20 mouse cellular contexts compared by ENCODE assay signal in genomic region chr11:121173203-121173602, GRCm38 (mm10). TPM values are rescaled to one million over a fixed set of nuclear protein-coding genes. Genes with fewer than 3 reads are reported as not detected.
"Had no signal": no experiment of that assay in that cellular context is flagged by ENCODE, and none has a peak within 500 bp of the region (broad histone marks: within the 10 kb centered on the region; RNA-seq: fewer than 3 reads in every experiment).

No protein-coding gene starts in this region.

- ATAC-seq: intestine, postnatal 0 days; liver, embryonic 12.5 days had no signal

- H3K27ac ChIP-seq: layer of hippocampus, adult 2 months; limb, embryonic 13.5 days; liver, embryonic 12.5 days; neural tube, embryonic 13.5 days had no signal

- H3K27me3 ChIP-seq: limb, embryonic 13.5 days; neural tube, embryonic 13.5 days had no signal

- DNase-seq: kidney, adult 8-10 months; kidney, postnatal 25 days; lung, embryonic 14.5 days; lung, postnatal 10 days; lung, postnatal 4 days; midbrain, embryonic 14.5 days; retina, postnatal 1 day; thymus, postnatal 14 days had no signal

- H3K36me3 ChIP-seq: limb, embryonic 13.5 days; liver, embryonic 12.5 days; midbrain, embryonic 10.5 days had no signal

- H3K9me3 ChIP-seq: limb, embryonic 13.5 days; liver, embryonic 12.5 days; midbrain, embryonic 10.5 days; neural tube, embryonic 13.5 days had no signal

- H3K4me1 ChIP-seq: limb, embryonic 13.5 days; neural tube, embryonic 13.5 days had no signal

- H3K4me3 ChIP-seq: layer of hippocampus, adult 2 months; limb, embryonic 13.5 days; liver, embryonic 12.5 days; midbrain, embryonic 10.5 days; neural tube, embryonic 13.5 days had no signal

- H3K4me2 ChIP-seq: limb, embryonic 13.5 days; liver, embryonic 12.5 days; lung, embryonic 14.5 days; neural tube, embryonic 13.5 days had no signal

- H3K9ac ChIP-seq: limb, embryonic 13.5 days; liver, embryonic 12.5 days; lung, embryonic 14.5 days; neural tube, embryonic 13.5 days had no signal

RNA-seq across cellular contexts. Expression of gene Uts2r, which starts 13.1 kb away (rescaled TPM):
- total RNA-seq: left cerebral cortex, postnatal 36 days; megakaryocyte, adult 5-6 weeks had no signal
- polyA plus RNA-seq: intestine, postnatal 0 days; liver, embryonic 12.5 days; liver, embryonic 16.5 days; lung, embryonic 14.5 days; small intestine, adult 2 months had no signal

RNA-seq across cellular contexts. Expression of gene Tex19.1, which starts 27.3 kb away (rescaled TPM):
- total RNA-seq: layer of hippocampus, adult 2 months; left cerebral cortex, postnatal 36 days; megakaryocyte, adult 5-6 weeks had no signal
- polyA plus RNA-seq: intestine, postnatal 0 days; limb, embryonic 13.5 days; liver, embryonic 16.5 days; lung, embryonic 14.5 days; midbrain, embryonic 14.5 days; neural tube, embryonic 13.5 days; small intestine, adult 2 months; stomach, embryonic 16.5 days had no signal

RNA-seq across cellular contexts. Expression of gene Tex19.2, which starts 54.7 kb away (rescaled TPM):
- total RNA-seq: layer of hippocampus, adult 2 months; left cerebral cortex, postnatal 36 days; megakaryocyte, adult 5-6 weeks had no signal
- polyA plus RNA-seq: kidney, embryonic 16.5 days; limb, embryonic 13.5 days; lung, embryonic 14.5 days; midbrain, embryonic 10.5 days; midbrain, embryonic 14.5 days; neural tube, embryonic 13.5 days; small intestine, adult 2 months; stomach, embryonic 16.5 days had no signal
